Mouse (Mus musculus) MEL (cell line): ENCODE data around the gene Smoc1. TPM values are rescaled to one million over a fixed set of nuclear protein-coding genes. Genes with fewer than 3 reads are reported as not detected.

ENCODE experiments used
- DNase-seq: peaks from one replicate; pipeline ENCODE4 v3.0.0; 2011; ENCODE audit warnings: low read depth, low spot score
- H3K27ac ChIP-seq: 2 replicates; pipeline ENCODE4 v1.5.1; 2012; ENCODE audit warnings: low read depth, mild to moderate bottlenecking, control low read depth, low read length, moderate library complexity; ENCODE audit not compliant: control insufficient read depth
- H3K27me3 ChIP-seq, 2 experiments: fragments of 150-350 bp in 1 of 2; sonication (generic) in 1 of 2; 2 replicates each; pipeline ENCODE4 v1.6.1; 2012; ENCODE audit warnings: low read length in 2 of 2, mild to moderate bottlenecking in 2 of 2, improper control_type of control experiment in 1 of 2, moderate library complexity in 1 of 2; ENCODE audit not compliant: insufficient read depth in 2 of 2, control insufficient read depth in 1 of 2
- H3K36me3 ChIP-seq, 2 experiments: 2 replicates each; pipeline ENCODE4 v1.6.1; 2012 to 2014; ENCODE audit warnings: low read length in 2 of 2, improper control_type of control experiment in 1 of 2, inconsistent platforms in 1 of 2, mild to moderate bottlenecking in 1 of 2; ENCODE audit not compliant: insufficient read depth in 2 of 2, control insufficient read depth in 1 of 2
- H3K4me1 ChIP-seq, 2 experiments: fragments of 150-350 bp in 1 of 2; sonication (generic) in 1 of 2; 2 replicates each; pipeline ENCODE4 v1.6.1; 2012; ENCODE audit warnings: low read length in 2 of 2, improper control_type of control experiment in 1 of 2, mild to moderate bottlenecking in 1 of 2; ENCODE audit not compliant: insufficient read depth in 2 of 2, control insufficient read depth in 1 of 2
- H3K4me3 ChIP-seq, 2 experiments: fragments of 150-350 bp in 1 of 2; sonication (generic) in 1 of 2; 2 replicates each; pipeline ENCODE4 v1.5.1; 2012; ENCODE audit warnings: low read depth in 2 of 2, low read length in 2 of 2, mild to moderate bottlenecking in 2 of 2, moderate library complexity in 2 of 2, control low read depth in 1 of 2, improper control_type of control experiment in 1 of 2; ENCODE audit not compliant: control insufficient read depth in 1 of 2, insufficient read depth in 1 of 2
- H3K79me2 ChIP-seq: 2 replicates; pipeline ENCODE4 v1.6.1; 2012; ENCODE audit warnings: mild to moderate bottlenecking, low read length, moderate library complexity; ENCODE audit not compliant: control insufficient read depth, poor library complexity, insufficient read depth
- H3K9ac ChIP-seq: 2 replicates; pipeline ENCODE4 v1.6.1; 2012; ENCODE audit warnings: low read depth, mild to moderate bottlenecking, control low read depth, low read length, moderate library complexity; ENCODE audit not compliant: control insufficient read depth, poor library complexity, severe bottlenecking
- H3K9me3 ChIP-seq: fragments of 150-350 bp; sonication (generic); replicated peaks from 2 replicates; pipeline ENCODE4 v1.6.1; 2012; ENCODE audit warnings: mild to moderate bottlenecking, low read length, improper control_type of control experiment, moderate library complexity; ENCODE audit not compliant: insufficient read depth
- BHLHE40 ChIP-seq: IDR thresholded peaks from 2 replicates; pipeline ENCODE4 v1.6.1; 2012; ENCODE audit warnings: low read depth, mild to moderate bottlenecking, inconsistent platforms, low read length, improper control_type of control experiment, borderline replicate concordance
- CHD1 ChIP-seq: IDR thresholded peaks from 2 replicates; pipeline ENCODE4 v1.6.1; 2012; ENCODE audit warnings: low read depth, mild to moderate bottlenecking, inconsistent platforms, low read length, improper control_type of control experiment
- CTCF ChIP-seq, 3 experiments: IDR thresholded peaks in 2 of 3; conservative IDR thresholded peaks in 1 of 3; 2 replicates each; pipeline ENCODE4 v1.5.1; 2011 to 2012; ENCODE audit warnings: low read length in 3 of 3, low read depth in 2 of 3, mild to moderate bottlenecking in 2 of 3, improper control_type of control experiment in 1 of 3, inconsistent platforms in 1 of 3, mixed read lengths in 1 of 3, moderate library complexity in 1 of 3; ENCODE audit not compliant: control insufficient read depth in 1 of 3, insufficient read depth in 1 of 3, poor library complexity in 1 of 3, severe bottlenecking in 1 of 3
- ELF1 ChIP-seq: IDR thresholded peaks from 2 replicates; pipeline ENCODE4 v1.6.1; 2014; ENCODE audit warnings: low read depth, mild to moderate bottlenecking, inconsistent platforms, low read length, improper control_type of control experiment, moderate library complexity
- EP300 ChIP-seq, 2 experiments: IDR thresholded peaks; 2 replicates each; pipeline ENCODE4 v1.6.1; 2011; ENCODE audit warnings: improper control_type of control experiment in 2 of 2, low read length in 2 of 2, low read depth in 1 of 2, mild to moderate bottlenecking in 1 of 2
- ETS1 ChIP-seq: IDR thresholded peaks from 2 replicates; pipeline ENCODE4 v1.6.1; 2012; ENCODE audit warnings: low read depth, mild to moderate bottlenecking, inconsistent platforms, low read length, improper control_type of control experiment, moderate library complexity
- GABPA ChIP-seq: IDR thresholded peaks from 2 replicates; pipeline ENCODE4 v1.6.1; 2012; ENCODE audit warnings: low read depth, mild to moderate bottlenecking, inconsistent platforms, low read length, improper control_type of control experiment, moderate library complexity
- HCFC1 ChIP-seq: IDR thresholded peaks from 2 replicates; pipeline ENCODE4 v1.6.1; 2012; ENCODE audit warnings: low read depth, mild to moderate bottlenecking, inconsistent platforms, low read length, improper control_type of control experiment, moderate library complexity
- MAFK ChIP-seq: IDR thresholded peaks from 2 replicates; pipeline ENCODE4 v1.6.1; 2011; ENCODE audit warnings: low read depth, mild to moderate bottlenecking, low read length, improper control_type of control experiment, borderline replicate concordance
- MEF2A ChIP-seq: IDR thresholded peaks from 2 replicates; pipeline ENCODE4 v1.6.1; 2014; ENCODE audit warnings: low read depth, mild to moderate bottlenecking, inconsistent platforms, low read length, improper control_type of control experiment; ENCODE audit not compliant: poor library complexity, insufficient replicate concordance, severe bottlenecking; ENCODE audit errors: extremely low read depth
- POLR2AphosphoS5 ChIP-seq: IDR thresholded peaks from 2 replicates; pipeline ENCODE4 v1.6.1; 2012; ENCODE audit warnings: low read depth, borderline replicate concordance, mild to moderate bottlenecking, inconsistent platforms, low read length, moderate library complexity, mixed read lengths
- RAD21 ChIP-seq: IDR thresholded peaks from 2 replicates; pipeline ENCODE4 v1.6.1; 2011; ENCODE audit warnings: mild to moderate bottlenecking, low read depth, low read length, improper control_type of control experiment
- SIN3A ChIP-seq: IDR thresholded peaks from 2 replicates; pipeline ENCODE4 v1.6.1; 2012; ENCODE audit warnings: low read length, improper control_type of control experiment, inconsistent platforms
- TAL1 ChIP-seq: IDR thresholded peaks from 2 replicates; pipeline ENCODE4 v1.6.1; 2012; ENCODE audit warnings: mild to moderate bottlenecking, inconsistent platforms, low read length, moderate library complexity, mixed read lengths
- TBP ChIP-seq: IDR thresholded peaks from 2 replicates; pipeline ENCODE4 v1.8.0; 2011; ENCODE audit warnings: low read depth, low read length, improper control_type of control experiment
- TCF12 ChIP-seq: IDR thresholded peaks from 2 replicates; pipeline ENCODE4 v1.6.1; 2014; ENCODE audit warnings: low read depth, mild to moderate bottlenecking, inconsistent platforms, low read length, improper control_type of control experiment, moderate library complexity
- USF1 ChIP-seq: IDR thresholded peaks from 2 replicates; pipeline ENCODE4 v1.6.1; 2014; ENCODE audit warnings: low read depth, mild to moderate bottlenecking, inconsistent platforms, low read length, improper control_type of control experiment, moderate library complexity
- ZC3H11A ChIP-seq: IDR thresholded peaks from 2 replicates; pipeline ENCODE4 v1.6.1; 2012; ENCODE audit warnings: low read depth, mild to moderate bottlenecking, inconsistent platforms, low read length, improper control_type of control experiment
- ZKSCAN1 ChIP-seq: IDR thresholded peaks from 2 replicates; pipeline ENCODE4 v1.6.1; 2012; ENCODE audit warnings: low read depth, mild to moderate bottlenecking, inconsistent platforms, low read length, improper control_type of control experiment, moderate library complexity
- ZNF384 ChIP-seq: IDR thresholded peaks from 2 replicates; pipeline ENCODE4 v1.6.1; 2012; ENCODE audit warnings: low read depth, mild to moderate bottlenecking, inconsistent platforms, low read length, improper control_type of control experiment
- polyA plus RNA-seq, 2 experiments: library from polyadenylated mRNA; stranded (reverse) in 1 of 2; unstranded in 1 of 2; fragments of >175 nt in 1 of 2; fragments of >200 nt in 1 of 2; gene quantifications; 2 replicates each; pipeline versions ENCODE4 v1.2.1 to v1.2.4; 2012; ENCODE audit warnings: low replicate concordance in 2 of 2, low read depth in 1 of 2; ENCODE audit not compliant: insufficient read length in 2 of 2, insufficient read depth in 1 of 2, missing spikeins in 1 of 2
- total RNA-seq: library from RNA; depleted of rRNA; stranded (reverse); fragments of 300-350 nt; gene quantifications from 2 replicates; pipeline ENCODE4 v1.2.3, GENCODE M21; 2012

Smoc1 gene
- total and polyA plus RNA-seq, 3 experiments: 18.8 to 23.3 TPM; not detected in 1

DNA sequence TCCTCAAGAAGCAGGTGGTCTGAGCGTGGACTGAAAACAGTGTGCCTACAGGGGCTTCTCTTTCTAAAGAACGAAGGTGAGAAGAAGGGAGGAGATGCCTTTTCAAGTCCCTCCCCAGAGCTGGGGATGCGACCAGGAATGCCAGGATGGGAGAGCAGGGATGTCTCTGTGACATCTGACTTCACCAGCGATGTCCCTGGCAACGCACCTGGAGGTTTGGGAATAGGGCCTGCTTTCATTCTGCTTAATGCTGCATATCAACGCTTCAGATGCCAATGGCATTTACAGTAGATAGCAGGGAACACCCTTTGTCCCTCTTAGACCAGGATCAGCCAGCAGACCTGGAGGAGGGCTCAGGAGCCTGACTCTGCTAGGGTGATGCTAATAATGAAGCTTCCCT lies 112.9 kb downstream of the Smoc1 start:
- TF ChIP-seq ZNF384 (no peak), ZC3H11A (no peak), BHLHE40 (no peak), RAD21 (no peak), TBP (no peak), MAFK (no peak), GABPA (no peak), MEF2A (no peak), CTCF (IDR thresholded peaks at IDR 0.05 in 2 of 3, conservative IDR thresholded peaks at IDR 0.05 in 1 of 3; ENCODE audit: control insufficient read depth in 1 of 3, insufficient read depth in 1 of 3, low read depth in 2 of 3, low read length in 3 of 3, poor library complexity in 1 of 3, severe bottlenecking in 1 of 3) (no peak), TCF12 (no peak), EP300 (IDR thresholded peaks at IDR 0.05; ENCODE audit: low read depth in 1 of 2, low read length in 2 of 2) (no peak), SIN3A (no peak), USF1 (no peak), POLR2AphosphoS5 (no peak), ELF1 (no peak), ZKSCAN1 (no peak), CHD1 (no peak)
- TF ChIP-seq, all 39 proteins: peak for 0
- no peak overlapping the region for H3K9ac ChIP-seq
- H3K79me2 ChIP-seq: no peaks in the 10 kb centered on the region
- H3K36me3 ChIP-seq: no peaks in the 10 kb centered on the region
- H3K9me3 ChIP-seq: no peaks in the 10 kb centered on the region
- no peak for DNase-seq
- no peaks in the 10 kb centered on the region for H3K27me3 ChIP-seq
- no peaks in the 10 kb centered on the region for H3K4me1 ChIP-seq
- H3K4me3 ChIP-seq: no peak overlapping the region
- H3K27ac ChIP-seq: no peak overlapping the region

- no peaks in the 10 kb centered on the region for H3K27me3 ChIP-seq
- no peak for TF ChIP-seq HCFC1
- TF ChIP-seq TAL1: no peak
- TF ChIP-seq SIN3A: no peak
- TF ChIP-seq GABPA: no peak
- TF ChIP-seq ETS1: no peak
- TF ChIP-seq, all 39 proteins: peak for 0
- Histone ChIP-seq H3K79me2 (no peaks in the 10 kb centered on the region), H3K4me1 (no peaks in the 10 kb centered on the region), H3K9me3 (no peaks in the 10 kb centered on the region), H3K27ac (no peak overlapping the region), H3K36me3 (no peaks in the 10 kb centered on the region), H3K9ac (no peak overlapping the region), H3K4me3 (no peak overlapping the region)
- no peak for DNase-seq
Measured at GRCm38 (mm10) chr12:81140594-81141328, 114.2 kb downstream of the Smoc1 start.
